Mouse (Mus musculus) heart, embryonic 10.5 days (tissue): ENCODE data around the gene Tmem131l. TPM values are rescaled to one million over a fixed set of nuclear protein-coding genes. Genes with fewer than 3 reads are reported as not detected.

ENCODE experiments used
- DNase-seq: peaks from one replicate; pipeline ENCODE4 v3.0.0-alpha.2; 2017; ENCODE audit warnings: low spot score
- H3K27ac ChIP-seq: fragments of 300-500 bp; sonication (generic); 2 replicates; pipeline ENCODE4 v1.5.1; 2016; ENCODE audit warnings: mild to moderate bottlenecking
- H3K27me3 ChIP-seq: fragments of 300-500 bp; sonication (generic); 2 replicates; pipeline ENCODE4 v1.6.1; 2016; ENCODE audit warnings: mild to moderate bottlenecking; ENCODE audit not compliant: poor library complexity, insufficient read depth, severe bottlenecking
- H3K36me3 ChIP-seq: fragments of 300-500 bp; sonication (generic); 2 replicates; pipeline ENCODE4 v1.6.1; 2016; ENCODE audit warnings: mild to moderate bottlenecking, moderate library complexity
- H3K4me1 ChIP-seq: fragments of 300-500 bp; sonication (generic); 2 replicates; pipeline ENCODE4 v1.6.1; 2016; ENCODE audit warnings: mild to moderate bottlenecking
- H3K4me3 ChIP-seq: fragments of 300-500 bp; sonication (generic); 2 replicates; pipeline ENCODE4 v1.5.1; 2016; ENCODE audit warnings: mild to moderate bottlenecking, moderate library complexity
- H3K9me3 ChIP-seq: fragments of 300-500 bp; sonication (generic); 2 replicates; pipeline ENCODE4 v1.6.1; 2016; ENCODE audit warnings: mild to moderate bottlenecking, moderate library complexity
- WGBS: fragments of 180-500 bp; shearing (Covaris S2); methylation state at CpG from one replicate; pipeline ENCODE4 v1.1.7; 2016; 5-methylcytosine and 5-hydroxymethylcytosine counted together
- polyA plus RNA-seq: library from polyadenylated mRNA; unstranded; fragments of >200 nt; fragmentation: Nextera tagmentation; extraction: Ambion mirVana; gene quantifications from 2 replicates; pipeline ENCODE4 v1.2.1, GENCODE M21; 2016

Gene Tmem131l
- polyA plus RNA-seq, 1 experiment from 2014 or later: 39.6 TPM

GRCm38 (mm10) chr3:84068831-84069709, 29.1 kb upstream of the Tmem131l start:
- WGBS: 81% methylated on average over 13 of the region's 13 CpGs

GRCm38 (mm10) chr3:84065825-84066224, 25.9 kb upstream of the Tmem131l start:
- no peak for DNase-seq
- WGBS: 68% methylated on average over 4 of the region's 4 CpGs

More at GRCm38 (mm10) chr3:84068831-84069709, 29.1 kb upstream of the Tmem131l start:
- no peak for DNase-seq
- Histone ChIP-seq H3K4me3 (no peak overlapping the region), H3K4me1 (no peaks in the 10 kb centered on the region), H3K27ac (no peak overlapping the region), H3K9me3 (no peaks in the 10 kb centered on the region), H3K27me3 (no peaks in the 10 kb centered on the region), H3K36me3 (no peaks in the 10 kb centered on the region)

DNA sequence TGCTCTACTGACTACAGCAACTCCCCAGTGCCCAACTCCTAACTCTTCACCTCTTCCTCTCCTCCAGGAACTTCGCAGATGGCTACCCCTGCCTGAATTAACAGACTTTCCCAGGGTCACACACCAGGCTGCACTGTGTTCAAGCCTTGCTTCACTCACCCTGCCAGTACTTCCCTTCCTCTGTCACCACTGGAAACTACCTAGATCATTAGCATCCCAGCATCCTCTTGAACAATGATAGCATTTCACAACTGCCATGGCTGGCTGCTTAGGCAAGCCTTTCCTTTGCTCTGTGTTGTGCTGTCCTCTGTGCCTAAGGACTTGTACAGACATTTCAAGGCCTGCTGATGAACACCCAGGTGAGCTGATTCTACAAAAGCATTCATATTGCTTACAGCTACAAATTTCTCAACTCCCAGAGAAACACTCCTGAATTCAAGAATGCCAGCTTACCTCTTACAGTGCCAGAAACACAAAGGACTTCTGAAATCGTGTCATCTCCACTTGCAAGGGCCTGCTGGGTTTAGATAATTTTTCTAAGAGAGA, 23.5 kb upstream of the Tmem131l start:
- no peaks in the 10 kb centered on the region for H3K36me3 ChIP-seq
- H3K9me3 ChIP-seq: no peaks in the 10 kb centered on the region
- DNase-seq: no peak
- no peak overlapping the region for H3K27ac ChIP-seq
- H3K4me3 ChIP-seq: no peak overlapping the region
- H3K27me3 ChIP-seq: no peaks in the 10 kb centered on the region
- WGBS: 84% methylated on average over 2 of the region's 2 CpGs
- H3K4me1 ChIP-seq: peaks cover 18% of the 10 kb centered on the region

More at GRCm38 (mm10) chr3:84065825-84066224, 25.9 kb upstream of the Tmem131l start:
- Histone ChIP-seq H3K27ac (no peak overlapping the region), H3K27me3 (no peaks in the 10 kb centered on the region), H3K4me3 (no peak overlapping the region), H3K36me3 (no peaks in the 10 kb centered on the region), H3K4me1 (peaks cover 9% of the 10 kb centered on the region), H3K9me3 (no peaks in the 10 kb centered on the region)

GRCm38 (mm10) chr3:84061523-84062453, 21.8 kb upstream of the Tmem131l start:
- no peak for DNase-seq
- Histone ChIP-seq H3K4me1 (peaks cover 18% of the 10 kb centered on the region), H3K27me3 (no peaks in the 10 kb centered on the region), H3K4me3 (no peak overlapping the region), H3K36me3 (no peaks in the 10 kb centered on the region), H3K9me3 (no peaks in the 10 kb centered on the region), H3K27ac (peak overlapping the region; percentile 74)
- WGBS: 69% methylated on average over 13 of the region's 13 CpGs

GRCm38 (mm10) chr3:84060946-84061345, 21.0 kb upstream of the Tmem131l start:
- Histone ChIP-seq H3K9me3 (no peaks in the 10 kb centered on the region), H3K36me3 (no peaks in the 10 kb centered on the region), H3K4me1 (peaks cover 18% of the 10 kb centered on the region), H3K4me3 (no peak overlapping the region), H3K27me3 (no peaks in the 10 kb centered on the region), H3K27ac (no peak overlapping the region)
- 82% methylated on average over 5 of the region's 5 CpGs for WGBS
- no peak for DNase-seq

DNA sequence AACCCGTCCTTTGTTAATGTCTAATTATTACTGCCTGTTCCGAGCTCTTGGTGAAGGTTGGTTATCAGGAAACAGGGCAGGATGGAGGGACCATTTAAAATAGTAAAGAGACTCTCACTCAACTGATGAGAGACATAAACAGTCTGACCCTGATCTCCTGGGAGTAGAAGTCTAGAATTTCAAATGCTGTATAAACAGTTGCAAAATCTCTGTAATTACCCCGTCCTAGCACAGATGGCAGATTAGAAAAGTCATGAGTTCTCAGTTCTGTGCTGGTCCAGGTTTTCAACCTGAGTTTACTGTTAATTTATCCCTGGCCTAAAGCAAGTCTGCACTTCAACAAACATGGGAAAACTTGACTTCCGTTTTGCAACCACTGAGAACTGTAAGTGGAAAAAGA, 20.2 kb upstream of the Tmem131l start:
- Histone ChIP-seq H3K4me1 (peaks cover 18% of the 10 kb centered on the region), H3K36me3 (no peaks in the 10 kb centered on the region), H3K27ac (no peak overlapping the region), H3K4me3 (no peak overlapping the region), H3K27me3 (no peaks in the 10 kb centered on the region), H3K9me3 (no peaks in the 10 kb centered on the region)
- no peak for DNase-seq
- 44% methylated on average over 4 of the region's 4 CpGs for WGBS

DNA sequence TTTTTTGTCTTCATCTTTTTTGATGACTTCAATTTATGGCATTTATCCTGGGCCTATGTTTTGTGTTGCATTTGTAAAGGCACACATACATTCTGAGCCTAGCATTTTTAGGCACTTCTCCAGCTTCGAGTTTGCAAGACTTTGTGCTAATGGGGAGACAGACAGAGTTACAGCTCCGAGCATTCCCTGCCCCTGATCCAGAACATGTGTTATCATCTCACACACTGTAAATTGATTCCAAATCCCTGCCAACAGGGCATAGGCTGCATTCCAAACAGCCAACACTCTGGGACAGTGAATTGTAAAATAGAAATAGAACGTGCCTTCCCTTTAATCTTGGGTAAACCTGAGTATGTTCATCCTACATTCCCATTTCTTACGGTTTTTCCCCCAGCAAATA, 19.7 kb upstream of the Tmem131l start:
- no peak for DNase-seq
- no peaks in the 10 kb centered on the region for H3K9me3 ChIP-seq
- H3K27ac ChIP-seq: no peak overlapping the region; the same call in 1 of the 2 replicates
- WGBS: 57% methylated on average over 4 of the region's 4 CpGs
- H3K4me3 ChIP-seq: no peak overlapping the region
- H3K36me3 ChIP-seq: no peaks in the 10 kb centered on the region
- peaks cover 18% of the 10 kb centered on the region for H3K4me1 ChIP-seq
- H3K27me3 ChIP-seq: no peaks in the 10 kb centered on the region

DNA sequence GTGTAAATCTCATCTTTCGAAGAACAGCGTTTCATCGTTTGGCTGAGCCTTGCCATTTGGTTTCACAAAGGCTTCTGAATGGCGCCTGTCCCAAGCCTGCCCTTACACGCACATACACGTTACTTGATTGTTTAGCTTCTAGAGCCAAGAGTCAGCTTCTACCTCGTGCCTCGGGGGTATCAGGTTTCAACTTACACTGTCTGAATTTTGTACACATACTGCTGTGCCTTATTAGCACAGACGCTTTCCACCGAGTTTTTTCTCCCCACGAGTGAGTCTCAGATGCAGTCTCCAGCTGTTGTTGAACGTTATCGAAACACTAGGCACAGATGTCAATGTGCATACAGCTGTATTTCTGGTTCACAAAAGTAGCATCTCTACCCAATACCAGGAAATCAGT, 19.3 kb upstream of the Tmem131l start:
- Histone ChIP-seq H3K27ac (no peak overlapping the region), H3K36me3 (no peaks in the 10 kb centered on the region), H3K4me3 (no peak overlapping the region), H3K4me1 (peaks cover 18% of the 10 kb centered on the region), H3K27me3 (no peaks in the 10 kb centered on the region), H3K9me3 (no peaks in the 10 kb centered on the region)
- no peak for DNase-seq
- WGBS: 62% methylated on average over 13 of the region's 13 CpGs

GRCm38 (mm10) chr3:84048729-84049175, 8.8 kb upstream of the Tmem131l start:
- no peak for DNase-seq
- peaks cover 7% of the 10 kb centered on the region; the same call in 1 of the 2 replicates for H3K4me1 ChIP-seq
- 0 out of 2 replicates have a peak overlapping the region, but pooled peaks have one; percentile 7 for H3K27ac ChIP-seq
- H3K4me3 ChIP-seq: 0 out of 2 replicates have a peak overlapping the region, but pooled peaks have one; percentile 1
- H3K36me3 ChIP-seq: no peaks in the 10 kb centered on the region
- no peaks in the 10 kb centered on the region for H3K9me3 ChIP-seq
- no peaks in the 10 kb centered on the region for H3K27me3 ChIP-seq
- WGBS: 16% methylated on average over 9 of the region's 9 CpGs

DNA sequence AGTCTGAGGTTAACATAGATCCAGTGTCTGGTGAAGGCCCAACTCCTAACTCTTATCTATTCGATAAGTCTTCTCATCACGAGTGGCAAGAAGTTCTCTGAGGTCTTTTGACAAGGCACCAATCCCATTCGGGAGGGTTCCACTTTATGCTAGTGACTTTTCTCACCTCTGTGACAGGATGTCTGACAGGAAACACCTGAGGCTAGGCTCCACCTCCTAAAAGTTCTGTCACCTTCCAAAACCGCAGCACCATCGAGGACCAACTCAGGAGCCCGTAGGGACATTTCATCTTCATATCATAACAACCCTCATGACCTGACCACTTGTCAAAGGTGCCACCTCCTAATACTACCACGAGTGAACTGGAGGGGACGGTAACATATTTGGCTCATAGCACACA, 6.2 kb upstream of the Tmem131l start:
- peaks cover 7% of the 10 kb centered on the region; the same call in 1 of the 2 replicates for H3K4me1 ChIP-seq
- H3K36me3 ChIP-seq: no peaks in the 10 kb centered on the region
- no peak overlapping the region for H3K27ac ChIP-seq

GRCm38 (mm10) chr3:84041739-84042138, 1.8 kb upstream of the Tmem131l start:
- 79% methylated on average over 8 of the region's 8 CpGs for WGBS

More for the DNA sequence above, 6.2 kb upstream of the Tmem131l start:
- no peaks in the 10 kb centered on the region for H3K27me3 ChIP-seq
- no peaks in the 10 kb centered on the region for H3K9me3 ChIP-seq
- H3K4me3 ChIP-seq: no peak overlapping the region
- no peak for DNase-seq
- 81% methylated on average over 8 of the region's 8 CpGs for whole genome bisulfite sequencing

DNA sequence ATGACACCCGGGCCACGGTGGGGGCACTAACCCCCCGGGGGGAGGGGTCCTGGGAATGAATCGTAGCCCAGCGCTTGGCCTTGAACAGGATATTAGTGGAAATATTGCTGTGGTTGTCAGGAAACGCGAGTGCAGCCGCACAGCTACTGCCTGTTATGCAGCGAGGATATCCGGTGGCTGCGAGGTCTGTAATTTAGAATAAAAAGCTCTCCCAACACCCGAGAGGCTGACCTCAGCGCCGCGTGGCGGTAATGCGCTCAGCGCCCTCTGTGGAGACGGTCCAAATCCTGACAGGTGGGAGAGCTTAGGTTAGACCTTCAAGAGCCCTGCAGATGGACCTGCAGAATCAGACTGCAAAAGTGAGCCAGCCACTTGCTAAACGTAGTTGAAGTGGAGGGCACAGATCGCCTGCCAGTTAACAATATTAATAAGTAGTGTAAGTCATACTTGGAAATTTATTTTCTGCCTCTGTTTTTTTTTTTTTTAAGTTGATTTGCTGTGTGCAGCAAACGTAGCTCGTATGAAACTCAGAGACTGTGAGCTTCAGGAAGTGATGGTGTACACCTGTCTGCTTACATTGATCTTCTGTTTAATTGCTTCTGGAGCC, 604 bp upstream of the Tmem131l start:
- peak overlapping the region; percentile 99 for H3K27ac ChIP-seq
- H3K36me3 ChIP-seq: 0 out of 2 replicates have a peak, but pooled peaks cover 3% of the 10 kb centered on the region
- peak; percentile 86 for DNase-seq
- peaks cover 15% of the 10 kb centered on the region for H3K4me1 ChIP-seq
- peak overlapping the region; percentile 95 for H3K4me3 ChIP-seq
- 5% methylated on average over 23 of the region's 23 CpGs for WGBS
- no peaks in the 10 kb centered on the region for H3K9me3 ChIP-seq
- H3K27me3 ChIP-seq: no peaks in the 10 kb centered on the region

More at GRCm38 (mm10) chr3:84041739-84042138, 1.8 kb upstream of the Tmem131l start:
- Histone ChIP-seq H3K4me3 (no peak overlapping the region), H3K36me3 (0 out of 2 replicates have a peak, but pooled peaks cover 3% of the 10 kb centered on the region), H3K27ac (no peak overlapping the region), H3K27me3 (no peaks in the 10 kb centered on the region), H3K9me3 (no peaks in the 10 kb centered on the region), H3K4me1 (peaks cover 15% of the 10 kb centered on the region)
- DNase-seq: no peak
